Mouse (Mus musculus) inflammation-experienced regulatory T-cells, adult 6 months (primary cell): ENCODE measurements around the gene Cfdp1. TPM values are rescaled to one million over a fixed set of nuclear protein-coding genes. Genes with fewer than 3 reads are reported as not detected.

ENCODE experiments used
- ATAC-seq: one replicate; pipeline ENCODE4 v1.8.0; 2017
- polyA plus RNA-seq, 3 experiments: library from polyadenylated mRNA; unstranded; fragments of 100-300 nt; shearing (Covaris generic); gene quantifications; one replicate each; pipeline ENCODE4 v1.2.1; 2017

The Cfdp1 gene
- polyA plus RNA-seq, result 100 to 1,000 TPM; 110 to 121 (median 120) TPM

- ATAC-seq, result peak; percentile 100
These were observed at the start of gene Cfdp1 for GRCm38 (mm10) chr8:111853861-111854501. Gene Cfdp1 (minus strand): TSS chr8:111854291.

DNA sequence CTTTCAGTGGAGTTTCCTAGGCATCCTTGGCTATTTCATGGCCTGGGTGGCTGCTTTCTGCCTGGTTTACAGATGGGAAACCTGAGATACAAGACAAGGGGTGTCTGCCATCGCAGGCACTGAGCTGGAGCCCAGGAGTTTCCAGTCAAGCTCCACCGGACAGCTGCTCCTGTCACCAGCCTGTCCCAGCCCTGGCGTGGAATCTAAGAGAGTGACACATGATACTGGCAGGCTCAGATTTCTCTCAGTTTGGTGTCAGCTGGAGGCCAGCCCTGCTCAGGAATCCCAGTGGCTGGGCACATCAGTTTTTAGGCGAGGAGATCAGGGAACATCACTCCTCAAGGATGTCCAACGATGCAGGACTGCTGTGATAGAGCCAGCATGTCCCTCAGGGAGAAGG is 48.0 kb upstream of the Cfdp1 start:
- no peak for ATAC-seq

- ATAC-seq, result no peak
These were observed 44.5 kb upstream of the Cfdp1 start for GRCm38 (mm10) chr8:111898586-111898985.

DNA sequence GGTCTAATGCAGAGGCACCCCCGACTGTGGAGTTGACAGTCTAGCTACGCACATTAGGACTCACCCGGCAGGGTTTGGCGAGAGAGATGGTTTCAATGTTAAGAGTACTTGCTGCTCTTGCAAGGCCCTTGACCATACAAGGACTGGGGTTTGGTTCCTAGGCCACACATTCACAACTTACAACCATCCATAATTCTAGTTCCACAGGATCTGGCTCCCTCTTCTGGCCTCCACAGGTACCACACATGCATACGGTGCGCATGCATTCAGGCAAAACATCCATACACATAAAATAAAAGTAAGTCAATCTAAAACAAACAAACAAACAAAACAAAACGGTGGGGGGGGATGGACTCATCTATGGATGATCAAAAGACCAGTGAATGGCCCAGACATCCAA is 40.9 kb upstream of the Cfdp1 start:
- no peak for ATAC-seq

DNA sequence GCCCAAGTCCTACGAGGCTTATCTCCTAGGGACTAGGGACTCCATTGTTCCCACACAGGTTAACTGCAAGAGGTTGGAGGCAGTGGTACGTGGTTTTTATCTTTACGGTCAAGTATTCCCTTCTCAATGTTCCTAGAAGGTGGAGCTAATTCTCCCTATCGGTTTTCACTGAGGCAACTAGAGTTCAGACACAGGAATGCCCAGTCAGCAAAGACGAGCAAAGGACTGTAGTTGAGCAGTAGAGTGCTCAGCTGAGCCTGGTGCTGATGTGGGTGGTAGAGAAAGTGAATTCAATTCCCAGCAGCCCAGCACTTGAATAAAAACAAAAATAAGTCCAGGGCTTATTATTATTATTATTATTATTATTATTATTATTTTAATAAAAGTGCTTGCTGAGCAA is 38.5 kb upstream of the Cfdp1 start:
- ATAC-seq, result no peak

- ATAC-seq, result no peak
These were observed 37.9 kb upstream of the Cfdp1 start for GRCm38 (mm10) chr8:111891983-111892382.

GRCm38 (mm10) chr8:111890911-111891303 is 36.8 kb upstream of the Cfdp1 start:
- no peak for ATAC-seq

GRCm38 (mm10) chr8:111889931-111890910 is 36.1 kb upstream of the Cfdp1 start:
- no peak for ATAC-seq

- no peak for ATAC-seq
These were observed 34.1 kb upstream of the Cfdp1 start for GRCm38 (mm10) chr8:111888091-111888650.

DNA sequence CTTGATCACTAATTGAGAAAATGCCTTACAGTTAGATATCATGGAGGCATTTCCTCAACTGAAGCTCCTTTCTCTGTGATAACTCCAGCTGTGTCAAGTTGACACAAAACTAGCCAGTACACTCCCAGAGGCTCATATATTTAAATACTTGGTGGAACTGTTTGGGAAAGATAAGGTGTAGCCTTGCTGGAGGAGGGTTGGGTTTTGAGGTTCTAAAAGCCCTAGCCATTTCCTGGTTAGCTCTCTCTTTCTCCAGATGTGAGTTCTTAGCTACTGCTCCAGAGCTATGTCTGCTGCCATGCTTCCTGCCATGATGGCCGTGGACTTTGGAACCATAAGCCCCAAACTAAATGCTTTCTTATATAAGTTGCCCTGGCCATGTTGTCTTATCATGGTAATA is 33.4 kb upstream of the Cfdp1 start:
- no peak for ATAC-seq

- no peak for ATAC-seq
These were observed 29.5 kb upstream of the Cfdp1 start for GRCm38 (mm10) chr8:111883615-111884014.

DNA sequence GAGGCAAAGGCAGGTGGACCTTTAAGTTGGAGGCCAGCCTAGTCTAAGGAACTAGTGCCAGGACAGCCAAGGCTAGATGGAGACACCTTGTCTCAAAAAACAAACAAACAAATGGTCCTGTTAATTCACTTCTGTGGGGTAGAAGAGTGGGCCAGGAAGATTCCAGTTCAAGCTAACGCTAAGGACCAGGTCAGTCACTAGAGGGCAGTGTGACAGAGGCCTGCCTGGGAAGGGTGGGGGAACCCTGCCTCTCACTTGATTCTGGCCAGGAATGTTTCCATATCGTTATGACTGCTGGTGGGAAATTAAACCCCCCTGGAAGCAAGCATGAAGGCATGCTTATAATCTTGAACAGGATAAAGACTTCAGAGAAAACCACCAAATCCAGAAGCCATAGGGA is 27.5 kb upstream of the Cfdp1 start:
- ATAC-seq, result peak; percentile 45

DNA sequence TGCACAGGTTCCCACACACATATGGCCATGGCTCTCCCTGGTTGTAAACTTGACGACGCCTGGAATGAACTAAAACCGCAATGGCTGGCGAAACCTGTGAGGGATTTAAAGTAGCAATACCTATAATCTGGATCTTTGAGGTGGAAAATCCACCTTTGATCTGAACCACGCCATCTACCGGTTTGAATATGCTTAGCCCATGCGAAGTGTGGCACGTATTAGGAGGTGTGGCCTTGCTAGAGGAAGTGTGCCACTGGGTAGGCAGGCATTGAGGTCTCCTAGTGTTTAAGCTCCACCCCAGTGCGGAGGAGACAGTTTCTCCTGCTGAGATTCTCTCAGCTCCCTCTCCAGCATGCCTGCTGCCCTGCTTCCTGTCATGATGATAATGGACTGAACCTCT is 23.6 kb upstream of the Cfdp1 start:
- no peak for ATAC-seq

- ATAC-seq, result peak; percentile 96
These were observed 22.4 kb upstream of the Cfdp1 start, which contains the start of gene Tmem170 for GRCm38 (mm10) chr8:111876355-111876948. Gene Tmem170 (minus strand): TSS chr8:111876750.

GRCm38 (mm10) chr8:111875758-111876157 is 21.7 kb upstream of the Cfdp1 start:
- ATAC-seq, result peak; percentile 23

DNA sequence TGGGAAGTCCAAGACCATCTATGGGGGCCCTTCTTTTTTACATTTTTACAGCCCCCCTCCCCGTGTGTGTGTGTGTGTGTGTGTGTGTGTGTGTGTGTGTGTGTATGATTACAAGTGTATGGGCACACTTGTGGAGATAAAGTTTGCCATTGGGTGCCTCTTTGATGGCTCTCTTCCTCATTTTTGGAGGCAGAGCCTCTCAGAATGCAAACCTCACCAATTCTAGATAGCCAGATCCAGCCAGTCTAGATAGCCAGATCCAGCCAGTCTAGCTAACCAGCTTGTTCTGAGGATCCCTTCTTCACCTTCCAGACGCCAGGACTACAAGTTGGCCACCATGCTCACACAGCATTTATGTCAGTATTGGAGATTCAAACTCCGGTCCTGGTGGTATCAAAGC is 17.2 kb upstream of the Cfdp1 start:
- no peak for ATAC-seq

DNA sequence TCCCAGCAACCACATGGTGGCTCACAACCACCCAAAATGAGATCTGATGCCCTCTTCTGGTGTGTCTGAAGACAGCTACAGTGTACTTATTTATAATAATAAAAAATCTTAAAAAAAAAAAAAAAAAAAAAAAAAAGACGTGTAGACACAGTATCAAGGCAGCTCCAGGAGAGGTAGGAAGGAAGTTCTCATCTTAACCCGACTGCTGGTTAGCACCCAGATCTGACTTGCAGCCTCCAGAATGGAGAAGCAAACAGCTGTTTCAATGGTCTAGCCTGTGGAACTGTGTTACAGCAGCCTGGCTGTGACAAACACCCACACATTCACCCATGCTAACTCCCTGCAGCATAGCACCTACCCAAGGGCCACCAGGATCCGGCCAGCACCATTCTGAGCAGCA is 16.3 kb upstream of the Cfdp1 start:
- ATAC-seq, result no peak

DNA sequence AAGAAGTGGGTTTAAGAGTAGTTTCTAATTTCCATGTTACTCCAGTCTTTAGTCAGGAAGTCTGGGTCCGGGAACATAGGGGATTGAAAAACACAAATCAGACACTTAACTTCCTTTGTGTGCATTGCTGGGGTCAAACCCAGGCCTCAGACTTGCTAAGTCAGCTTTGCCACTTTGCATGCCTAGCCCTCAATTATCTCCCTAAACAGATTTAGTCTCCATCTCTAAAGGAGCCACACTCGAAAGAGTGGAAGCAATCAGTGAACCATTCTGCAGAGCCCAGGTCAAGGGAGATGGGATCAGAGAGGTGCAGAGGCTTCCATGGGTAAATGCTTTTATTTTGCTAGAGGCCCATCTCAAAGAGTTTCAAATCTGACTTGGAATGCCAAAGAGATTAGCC is 14.6 kb upstream of the Cfdp1 start:
- no peak for ATAC-seq

DNA sequence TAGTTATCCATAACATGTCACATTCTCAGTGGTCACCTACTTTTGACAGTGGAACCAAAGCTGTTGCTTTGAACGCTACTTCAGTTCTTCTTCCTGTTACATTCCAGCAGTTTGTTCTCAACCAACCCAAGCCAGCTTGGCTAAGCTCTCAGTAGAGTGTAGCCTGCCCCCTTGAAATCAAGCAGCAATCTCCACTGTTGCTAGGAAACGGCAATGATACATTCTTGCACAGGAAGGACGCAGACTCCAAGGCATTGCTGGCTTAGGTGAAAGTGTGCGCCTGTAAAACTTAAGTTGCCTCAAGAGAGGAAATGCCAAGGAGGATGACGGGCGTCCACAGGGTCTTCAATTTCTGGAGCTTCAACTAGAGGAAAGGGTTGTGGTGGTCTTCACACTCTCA is 11.8 kb upstream of the Cfdp1 start:
- ATAC-seq, result no peak

GRCm38 (mm10) chr8:111865130-111865852 is 11.2 kb upstream of the Cfdp1 start:
- ATAC-seq, result no peak

DNA sequence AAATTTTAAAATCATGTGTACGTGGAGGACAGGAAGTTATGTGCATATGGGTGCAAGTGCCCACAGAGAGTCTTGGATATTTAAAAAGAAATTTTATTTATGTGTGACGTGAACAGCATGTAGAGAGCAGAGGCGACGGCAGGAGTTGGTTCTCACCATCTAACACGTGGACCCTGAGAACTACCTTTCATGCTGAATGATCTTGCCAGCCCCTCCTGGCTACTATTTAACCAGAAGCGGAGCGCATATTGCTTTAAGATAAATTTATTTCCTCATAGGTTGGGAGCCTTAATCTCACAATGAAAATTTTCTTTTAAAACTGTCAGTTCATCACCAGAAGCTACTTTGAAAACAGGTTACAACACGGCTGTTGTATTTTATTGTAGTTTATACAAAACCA is 10.6 kb upstream of the Cfdp1 start:
- ATAC-seq, result no peak

DNA sequence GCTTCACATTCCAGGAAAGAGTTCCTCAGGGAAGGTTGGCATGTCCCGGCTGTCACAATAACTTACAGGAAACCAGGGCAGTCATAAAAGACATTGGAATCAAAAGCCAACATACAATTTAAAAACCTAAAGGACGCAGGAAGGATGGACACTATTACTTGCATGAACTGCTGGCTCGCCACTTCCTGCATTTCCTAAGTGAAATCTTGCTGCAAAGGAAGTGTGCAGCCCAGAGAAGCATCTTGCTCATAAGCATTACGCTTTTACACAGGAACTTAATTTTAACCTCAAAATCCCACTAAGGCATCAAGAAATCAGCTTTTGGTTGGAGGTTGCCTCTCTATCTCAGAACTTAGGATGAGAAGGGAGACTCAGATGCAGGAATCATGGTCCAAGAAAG is 9.2 kb upstream of the Cfdp1 start:
- ATAC-seq, result no peak
